Mouse (Mus musculus): Measurements from ENCODE around the gene Tex13b.

DNA sequence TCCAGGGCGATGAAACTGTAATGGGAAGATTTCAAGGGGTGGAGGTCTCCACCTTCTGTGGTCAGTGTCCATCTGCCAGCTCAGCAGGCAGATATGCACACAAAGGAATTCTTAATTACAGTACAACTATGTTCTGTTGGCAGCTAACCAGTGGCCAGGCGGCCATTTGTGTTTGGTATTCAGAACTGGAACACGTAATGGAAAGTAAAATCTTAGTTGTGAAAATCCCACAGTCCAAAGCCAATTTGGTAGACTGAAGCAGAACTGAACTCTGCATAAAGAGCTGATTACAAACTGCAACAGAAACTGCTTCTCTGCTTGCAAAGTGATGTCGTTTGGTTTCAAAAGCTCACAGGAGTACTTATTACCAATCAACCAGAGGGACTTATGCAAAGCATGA lies 18.5 kb upstream of the Tex13b start:
- TF ChIP-seq POLR2A (IDR thresholded peaks at IDR 0.05; ENCODE audit: control insufficient read depth, low read depth, low read length) (no peak), CTCF (IDR thresholded peaks at IDR 0.05; ENCODE audit: control insufficient read depth, insufficient read depth, insufficient replicate concordance, low read depth, low read length) (no peak)

Data from testis, adult 2 months (tissue).